Mouse (Mus musculus): ENCODE measurements around the gene Elf2. TPM values are rescaled to one million over a fixed set of nuclear protein-coding genes. Genes with fewer than 3 reads are reported as not detected.

Gene Elf2
- polyA plus RNA-seq, 2 experiments = 59.3 to 61.4 TPM

GRCm38 (mm10) chr3:51375307-51376265, 35.1 kb upstream of the Elf2 start:
- Histone ChIP-seq H3K36me3 (ENCODE audit: control insufficient read depth, insufficient read depth, low read length) (no peaks in the 10 kb centered on the region), H3K9ac (ENCODE audit: low read depth, low read length, severe bottlenecking) (no peak overlapping the region), H3K4me1 (ENCODE audit: control insufficient read depth, insufficient read depth, low read length) (peaks cover 7% of the 10 kb centered on the region; the same call in 1 of the 2 replicates), H3K27ac (replicated peaks; ENCODE audit: low read depth, low read length) (no peak overlapping the region), H3K4me2 (replicated peaks; ENCODE audit: low read depth, low read length, severe bottlenecking) (no peak overlapping the region), H3K9me3 (ENCODE audit: control insufficient read depth, low read length) (no peaks in the 10 kb centered on the region), H3K27me3 (ENCODE audit: control insufficient read depth, insufficient read depth, low read length) (no peaks in the 10 kb centered on the region), H3K4me3 (replicated peaks; ENCODE audit: low read length) (no peak overlapping the region)
- no peak for ATAC-seq (ENCODE audit: low FRiP score, low read depth)
- WGBS = 88% methylated on average over 19 of the region's 19 CpGs
- DNase-seq (ENCODE audit: low spot score) = no peak
- no peak for TF ChIP-seq POLR2A (IDR thresholded peaks at IDR 0.05; ENCODE audit: borderline replicate concordance, extremely low read depth, insufficient read depth, insufficient read length)

GRCm38 (mm10) chr3:51373544-51373943, 33.1 kb upstream of the Elf2 start:
- TF ChIP-seq POLR2A (IDR thresholded peaks at IDR 0.05; ENCODE audit: borderline replicate concordance, extremely low read depth, insufficient read depth, insufficient read length) = no peak
- no peak for DNase-seq (ENCODE audit: low spot score)
- H3K4me3 ChIP-seq (replicated peaks; ENCODE audit: low read length) = no peak overlapping the region
- ATAC-seq (ENCODE audit: low FRiP score, low read depth) = no peak
- H3K36me3 ChIP-seq (ENCODE audit: control insufficient read depth, insufficient read depth, low read length) = no peaks in the 10 kb centered on the region
- no peak overlapping the region for H3K4me2 ChIP-seq (replicated peaks; ENCODE audit: low read depth, low read length, severe bottlenecking)
- WGBS = 75% methylated on average over 5 of the region's 5 CpGs
- H3K9ac ChIP-seq (ENCODE audit: low read depth, low read length, severe bottlenecking) = no peak overlapping the region
- no peaks in the 10 kb centered on the region for H3K9me3 ChIP-seq (ENCODE audit: control insufficient read depth, low read length)
- H3K4me1 ChIP-seq (ENCODE audit: control insufficient read depth, insufficient read depth, low read length) = peaks cover 3% of the 10 kb centered on the region; the same call in 1 of the 2 replicates
- H3K27ac ChIP-seq (replicated peaks; ENCODE audit: low read depth, low read length) = no peak overlapping the region
- no peaks in the 10 kb centered on the region for H3K27me3 ChIP-seq (ENCODE audit: control insufficient read depth, insufficient read depth, low read length)

GRCm38 (mm10) chr3:51372883-51373282, 32.4 kb upstream of the Elf2 start:
- Histone ChIP-seq H3K36me3 (ENCODE audit: control insufficient read depth, insufficient read depth, low read length) (no peaks in the 10 kb centered on the region), H3K4me1 (ENCODE audit: control insufficient read depth, insufficient read depth, low read length) (no peaks in the 10 kb centered on the region), H3K9me3 (ENCODE audit: control insufficient read depth, low read length) (no peaks in the 10 kb centered on the region), H3K27me3 (ENCODE audit: control insufficient read depth, insufficient read depth, low read length) (no peaks in the 10 kb centered on the region), H3K4me2 (replicated peaks; ENCODE audit: low read depth, low read length, severe bottlenecking) (no peak overlapping the region), H3K27ac (replicated peaks; ENCODE audit: low read depth, low read length) (no peak overlapping the region), H3K9ac (ENCODE audit: low read depth, low read length, severe bottlenecking) (no peak overlapping the region), H3K4me3 (replicated peaks; ENCODE audit: low read length) (no peak overlapping the region)
- no peak for TF ChIP-seq POLR2A (IDR thresholded peaks at IDR 0.05; ENCODE audit: borderline replicate concordance, extremely low read depth, insufficient read depth, insufficient read length)
- 53% methylated on average over 5 of the region's 5 CpGs for WGBS
- DNase-seq (ENCODE audit: low spot score) = no peak
- no peak for ATAC-seq (ENCODE audit: low FRiP score, low read depth)

- H3K27ac ChIP-seq (replicated peaks; ENCODE audit: low read depth, low read length) = no peak overlapping the region
- H3K27me3 ChIP-seq (ENCODE audit: control insufficient read depth, insufficient read depth, low read length) = no peaks in the 10 kb centered on the region
- no peak for TF ChIP-seq POLR2A (IDR thresholded peaks at IDR 0.05; ENCODE audit: borderline replicate concordance, extremely low read depth, insufficient read depth, insufficient read length)
- ATAC-seq (ENCODE audit: low FRiP score, low read depth) = no peak
- H3K4me2 ChIP-seq (replicated peaks; ENCODE audit: low read depth, low read length, severe bottlenecking) = no peak overlapping the region
- no peak for DNase-seq (ENCODE audit: low spot score)
- H3K4me1 ChIP-seq (ENCODE audit: control insufficient read depth, insufficient read depth, low read length) = no peaks in the 10 kb centered on the region
- H3K36me3 ChIP-seq (ENCODE audit: control insufficient read depth, insufficient read depth, low read length) = no peaks in the 10 kb centered on the region
- H3K9ac ChIP-seq (ENCODE audit: low read depth, low read length, severe bottlenecking) = no peak overlapping the region
- WGBS = 67% methylated on average over 2 of the region's 2 CpGs
- no peak overlapping the region for H3K4me3 ChIP-seq (replicated peaks; ENCODE audit: low read length)
- H3K9me3 ChIP-seq (ENCODE audit: control insufficient read depth, low read length) = no peaks in the 10 kb centered on the region
Measured at GRCm38 (mm10) chr3:51371826-51372225, 31.4 kb upstream of the Elf2 start.

- DNase-seq (ENCODE audit: low spot score) (no peak), ATAC-seq (ENCODE audit: low FRiP score, low read depth) (no peak)
- no peak overlapping the region for H3K4me3 ChIP-seq (replicated peaks; ENCODE audit: low read length)
- H3K9me3 ChIP-seq (ENCODE audit: control insufficient read depth, low read length) = no peaks in the 10 kb centered on the region
- H3K4me1 ChIP-seq (ENCODE audit: control insufficient read depth, insufficient read depth, low read length) = 0 out of 2 replicates have a peak, but pooled peaks cover 4% of the 10 kb centered on the region
- H3K27me3 ChIP-seq (ENCODE audit: control insufficient read depth, insufficient read depth, low read length) = no peaks in the 10 kb centered on the region
- H3K4me2 ChIP-seq (replicated peaks; ENCODE audit: low read depth, low read length, severe bottlenecking) = no peak overlapping the region
- no peaks in the 10 kb centered on the region for H3K36me3 ChIP-seq (ENCODE audit: control insufficient read depth, insufficient read depth, low read length)
- TF ChIP-seq POLR2A (IDR thresholded peaks at IDR 0.05; ENCODE audit: borderline replicate concordance, extremely low read depth, insufficient read depth, insufficient read length) = no peak
- 64% methylated on average over 4 of the region's 4 CpGs for WGBS
- H3K9ac ChIP-seq (ENCODE audit: low read depth, low read length, severe bottlenecking) = no peak overlapping the region
- no peak overlapping the region for H3K27ac ChIP-seq (replicated peaks; ENCODE audit: low read depth, low read length)
Measured at GRCm38 (mm10) chr3:51368011-51368410, 27.5 kb upstream of the Elf2 start.

Data from limb, embryonic 14.5 days (tissue).